Mouse (Mus musculus) layer of hippocampus, postnatal 36 days (tissue): ENCODE measurements around the gene Tnfsf13b. TPM values are rescaled to one million over a fixed set of nuclear protein-coding genes. Genes with fewer than 3 reads are reported as not detected.

Source experiments
- DNase-seq, 2 experiments: peaks; one replicate each; pipeline ENCODE4 v3.0.0; 2022
- total RNA-seq, 2 experiments: library from RNA; stranded (reverse); gene quantifications; 2 replicates each; pipeline ENCODE4 v1.2.3; 2021

Gene Tnfsf13b
- 1 to 10 TPM; 2.1 to 3.0 TPM for total RNA-seq

GRCm38 (mm10) chr8:10006156-10006985, at the start of gene Tnfsf13b:
TSS of gene Tnfsf13b (plus strand) at chr8:10006467.
- no peak for DNase-seq

DNA sequence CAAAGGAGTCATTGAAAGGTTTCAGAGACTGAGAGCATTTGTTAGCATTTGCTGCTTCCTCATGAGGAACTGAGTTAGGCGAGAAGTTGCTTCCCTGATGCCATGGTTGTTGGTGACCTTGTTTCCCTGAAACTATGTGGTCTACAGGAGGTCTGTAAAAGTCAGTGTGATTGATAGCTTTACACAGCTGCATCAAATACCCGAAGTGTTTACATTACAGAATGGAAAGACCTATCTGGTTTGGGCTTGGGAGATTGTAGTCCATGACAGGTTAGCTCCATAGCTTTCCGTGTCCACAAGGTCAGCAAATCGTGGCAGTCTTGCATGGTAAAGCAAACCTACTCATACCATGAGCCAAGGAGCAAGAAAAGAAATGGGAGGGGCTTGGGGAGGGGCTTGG, 47.9 kb upstream of the Tnfsf13b start:
- DNase-seq: no peak

GRCm38 (mm10) chr8:9959919-9960318, 46.3 kb upstream of the Tnfsf13b start:
- no peak for DNase-seq

- no peak for DNase-seq
Observed at GRCm38 (mm10) chr8:9971866-9972265, 34.4 kb upstream of the Tnfsf13b start.

- no peak for DNase-seq
Observed at GRCm38 (mm10) chr8:9975276-9975675, 31.0 kb upstream of the Tnfsf13b start.

DNA sequence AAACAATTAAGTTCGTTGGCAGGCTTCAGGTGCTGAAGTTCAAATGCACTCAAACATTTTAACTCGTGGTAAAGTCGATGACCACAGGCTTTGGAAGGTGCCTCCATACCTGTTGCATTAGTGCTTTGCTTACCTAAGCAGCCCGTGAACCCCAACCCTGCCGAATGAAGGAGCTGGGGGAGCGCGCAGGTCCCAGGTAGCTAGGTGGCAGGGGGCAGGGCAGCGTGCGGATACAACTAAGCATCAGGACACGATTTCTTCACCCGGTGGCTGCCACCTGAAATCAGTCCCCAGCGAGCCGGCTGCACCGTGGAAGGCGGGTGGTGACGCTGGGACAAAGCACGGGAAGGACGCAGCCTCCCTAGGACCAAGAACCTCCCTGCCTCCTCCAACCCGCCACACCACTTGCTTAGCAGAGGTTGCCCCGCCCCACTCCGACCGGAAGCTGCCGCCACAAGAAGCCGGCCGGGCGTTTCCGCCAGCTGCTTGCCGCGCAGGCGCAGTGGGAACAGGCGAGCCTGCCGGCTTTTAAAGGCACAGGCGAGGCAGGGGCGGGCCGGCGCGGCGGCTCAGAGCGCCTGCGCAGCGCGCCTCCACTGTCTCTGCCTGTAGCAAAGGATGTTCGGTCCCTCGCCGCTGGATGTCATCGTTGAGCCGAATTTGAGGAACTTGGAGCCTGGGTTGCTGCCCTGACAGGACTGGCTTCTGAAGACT, 30.2 kb upstream of the Tnfsf13b start:
- DNase-seq: peak; percentile 97 to 99

DNA sequence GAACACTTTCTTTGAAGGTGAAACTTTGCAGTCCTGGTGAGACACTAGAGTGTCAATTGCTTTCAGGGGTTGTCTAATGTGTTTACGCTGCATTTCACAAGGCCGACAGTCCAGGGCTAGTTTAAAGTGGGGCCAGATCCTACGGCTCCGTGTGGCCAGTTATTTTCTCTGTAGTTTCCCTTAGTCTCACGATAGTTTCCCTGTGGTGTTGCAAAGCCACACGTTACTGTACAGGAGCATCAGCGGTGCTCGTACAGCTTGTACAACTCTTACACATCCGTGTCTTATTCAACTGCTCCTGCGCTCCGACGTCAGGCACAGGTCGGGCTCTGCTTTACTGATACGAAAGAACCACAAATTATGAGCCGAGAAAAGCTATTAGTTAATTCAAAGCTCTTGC, 29.3 kb upstream of the Tnfsf13b start:
- DNase-seq: no peak

GRCm38 (mm10) chr8:9977573-9978314, 28.5 kb upstream of the Tnfsf13b start, which contains the start of the genes Lig4 and Abhd13:
TSS of gene Lig4 (minus strand) at chr8:9977686.
TSS of gene Abhd13 (plus strand) at chr8:9977707.
- DNase-seq: peak; percentile 98 to 100

GRCm38 (mm10) chr8:9978475-9979230, 27.6 kb upstream of the Tnfsf13b start:
- DNase-seq: no peak

- no peak for DNase-seq
Observed at GRCm38 (mm10) chr8:9979746-9980145, 26.5 kb upstream of the Tnfsf13b start.

DNA sequence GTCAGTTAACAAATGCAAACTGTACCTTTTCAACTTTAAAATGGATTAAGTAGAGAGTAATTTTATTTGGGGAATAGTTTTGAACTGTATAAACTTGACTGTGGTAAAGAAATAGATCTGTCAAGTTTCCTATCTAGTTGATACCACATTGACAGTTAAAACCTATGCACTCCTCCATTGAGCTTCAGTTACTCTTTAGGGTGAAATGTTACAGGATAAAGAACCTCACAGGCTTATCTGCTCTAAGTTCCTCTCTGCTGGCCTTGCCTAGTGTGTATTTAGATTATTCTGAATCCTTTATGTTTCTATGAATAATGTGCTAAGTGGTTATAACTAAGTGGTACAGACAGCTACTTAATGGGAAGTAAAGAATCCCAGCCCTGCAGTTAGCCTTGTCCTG, 26.1 kb upstream of the Tnfsf13b start:
- no peak for DNase-seq

- DNase-seq: no peak
Observed at GRCm38 (mm10) chr8:10004115-10004514, 2.2 kb upstream of the Tnfsf13b start.

- DNase-seq: peak; percentile 12 to 37
Observed at GRCm38 (mm10) chr8:10006986-10007659, 856 bp downstream of the Tnfsf13b start.

DNA sequence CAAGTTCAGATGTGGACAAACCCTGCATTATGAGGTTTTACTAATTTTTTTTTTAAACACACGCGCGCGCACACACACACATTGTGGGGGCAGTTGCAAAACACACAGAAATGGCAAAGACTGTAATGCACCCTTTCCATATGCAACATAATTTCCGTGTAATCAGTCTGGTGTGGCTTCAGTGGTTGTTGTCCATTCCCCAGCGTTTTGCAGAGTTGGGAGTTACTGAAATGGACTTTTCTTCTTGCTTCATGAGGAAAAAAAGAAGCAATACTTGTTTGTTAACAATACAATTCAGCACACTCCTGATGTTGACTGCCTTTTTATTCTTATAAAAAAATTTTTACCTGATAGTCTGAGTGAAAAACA, 1.4 kb downstream of the Tnfsf13b start:
- DNase-seq: no peak

- DNase-seq: no peak
Observed at GRCm38 (mm10) chr8:10016252-10016651, 10.0 kb downstream of the Tnfsf13b start.

GRCm38 (mm10) chr8:10017231-10017630, 11.0 kb downstream of the Tnfsf13b start:
- no peak for DNase-seq

DNA sequence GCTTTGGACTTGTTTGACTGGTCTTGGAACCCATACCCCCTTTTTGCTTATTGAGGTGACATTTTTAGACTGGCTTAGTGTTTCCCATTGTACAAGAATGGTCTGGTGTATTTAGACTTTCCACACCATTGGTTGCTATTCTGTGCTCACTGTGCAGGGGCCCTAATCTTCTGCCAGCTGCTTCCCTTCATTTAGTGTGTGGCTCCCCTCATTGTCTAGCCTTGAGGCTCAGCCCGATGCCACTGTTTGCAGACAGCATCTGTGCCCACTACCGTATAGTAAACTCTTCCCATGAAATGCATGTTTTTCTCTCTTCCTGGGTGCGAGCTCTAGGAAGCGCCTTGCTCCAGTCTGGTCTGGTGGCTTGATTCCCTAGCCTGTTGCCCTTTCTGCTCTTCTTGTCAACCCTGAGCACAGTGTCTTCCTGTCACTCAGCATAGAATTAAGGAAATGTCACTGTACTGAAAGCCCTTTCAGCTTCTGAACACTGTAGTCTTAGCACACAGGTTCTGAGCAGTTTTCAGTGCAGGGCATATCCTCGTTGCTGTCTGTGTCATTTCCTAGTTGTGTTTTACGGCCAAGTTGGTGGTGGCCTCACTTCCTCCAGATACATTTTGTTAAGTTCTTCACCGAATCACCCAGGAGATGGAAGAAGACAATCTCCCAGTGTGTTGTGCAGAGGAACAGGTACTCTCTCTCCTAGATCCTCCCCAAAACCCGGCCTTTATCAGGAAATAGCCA, 24.2 kb downstream of the Tnfsf13b start:
- no peak for DNase-seq

DNA sequence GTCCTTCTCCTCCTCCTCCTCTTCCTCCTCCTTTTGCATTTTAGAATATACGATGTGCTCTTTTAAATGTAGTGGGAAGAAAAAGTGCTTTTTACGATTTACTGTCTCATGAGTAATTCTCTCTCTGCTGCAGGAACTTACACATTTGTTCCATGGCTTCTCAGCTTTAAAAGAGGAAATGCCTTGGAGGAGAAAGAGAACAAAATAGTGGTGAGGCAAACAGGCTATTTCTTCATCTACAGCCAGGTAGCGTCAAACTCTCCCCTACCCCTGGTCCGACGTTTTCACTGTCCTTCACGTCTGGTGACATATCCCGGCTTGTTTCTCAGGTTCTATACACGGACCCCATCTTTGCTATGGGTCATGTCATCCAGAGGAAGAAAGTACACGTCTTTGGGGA, 24.9 kb downstream of the Tnfsf13b start:
- DNase-seq: no peak

- no peak for DNase-seq
Observed at GRCm38 (mm10) chr8:10040866-10041265, 34.6 kb downstream of the Tnfsf13b start.

DNA sequence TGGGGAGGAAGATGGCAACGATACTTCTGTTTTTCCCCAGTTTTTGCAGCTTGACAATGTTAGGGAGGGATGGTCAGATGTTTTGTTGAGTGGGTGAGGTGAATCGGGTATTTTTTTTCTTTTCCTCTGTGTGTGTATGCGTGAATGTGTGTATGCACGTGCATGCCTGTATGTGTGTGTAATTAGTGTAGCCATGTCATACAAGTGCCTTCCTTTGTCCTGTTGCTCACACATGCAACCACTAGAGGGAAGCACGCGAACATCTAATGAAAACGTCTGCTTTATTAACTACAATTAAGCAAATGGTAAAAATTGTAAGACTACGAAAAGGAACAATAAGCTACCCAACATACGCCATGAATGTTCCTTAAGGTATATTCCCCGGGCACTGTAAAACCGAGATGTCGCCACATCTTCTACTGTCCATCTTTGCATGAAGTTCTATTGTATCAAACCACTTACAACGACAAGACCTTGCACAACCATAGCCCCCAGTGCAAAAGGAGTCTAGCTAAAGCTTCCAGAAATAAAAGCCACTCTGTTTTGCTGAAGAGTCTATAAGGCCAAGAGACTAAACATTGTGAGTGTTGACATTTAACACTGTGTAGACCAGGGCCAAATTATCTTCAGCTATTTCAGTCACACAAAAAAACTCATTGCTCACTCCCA, 37.7 kb downstream of the Tnfsf13b start:
- peak; percentile 34 to 41 for DNase-seq
